In the genomic region with DNA sequence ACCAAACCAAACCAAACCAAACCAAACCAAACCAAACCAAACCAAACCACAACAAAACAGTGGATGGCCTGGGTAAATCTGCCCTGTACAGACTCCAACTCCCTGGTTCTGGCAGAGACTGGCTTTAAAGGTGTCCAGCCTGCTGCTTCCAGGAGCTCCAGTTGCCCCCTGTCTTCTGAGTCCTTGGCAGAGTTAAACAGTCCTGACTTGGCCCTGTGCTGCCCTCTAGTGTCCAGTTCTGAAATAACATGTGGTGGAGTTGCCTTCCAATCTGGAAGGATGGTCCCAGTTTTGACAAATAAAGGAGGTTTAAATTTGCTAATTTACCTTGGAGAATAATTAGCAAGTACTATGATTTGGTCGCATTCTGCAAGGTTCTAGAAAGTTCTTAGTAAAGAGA, we compare ENCODE assay signal across 7 mouse cellular contexts.
DNase-seq lines count a peak whose midpoint lies in the region; ATAC-seq lines count a peak whose summit lies in the region.

No protein-coding gene starts in this region.

- no peaks in the 10 kb centered on the region for H3K27me3 ChIP-seq in hindbrain, embryonic 16.5 days (replicated peaks; ENCODE audit: control insufficient read depth, insufficient read depth, low read length)
- H3K27me3 ChIP-seq in midbrain, embryonic 10.5 days (ENCODE audit: low read depth, poor library complexity, severe bottlenecking), result no peaks in the 10 kb centered on the region

- H3K9ac ChIP-seq in hindbrain, embryonic 16.5 days (ENCODE audit: low read depth, low read length), result no peak overlapping the region

- no peak overlapping the region for H3K4me2 ChIP-seq in hindbrain, embryonic 16.5 days (ENCODE audit: low read length)

- H3K9me3 ChIP-seq in hindbrain, embryonic 16.5 days (ENCODE audit: control insufficient read depth, low read length), result no peaks in the 10 kb centered on the region
- H3K9me3 ChIP-seq in midbrain, embryonic 10.5 days (replicated peaks), result no peaks in the 10 kb centered on the region

- H3K36me3 ChIP-seq in hindbrain, embryonic 16.5 days (ENCODE audit: control insufficient read depth, insufficient read depth, low read length), result no peaks in the 10 kb centered on the region
- H3K36me3 ChIP-seq in midbrain, embryonic 10.5 days, result no peaks in the 10 kb centered on the region

- 6% methylated on average over 1 of the region's 1 CpGs for WGBS in hindbrain, embryonic 16.5 days
- 3% methylated on average over 1 of the region's 1 CpGs for WGBS in midbrain, embryonic 10.5 days

- DNase-seq in R1 (ENCODE audit: low read depth, low spot score), result peak; percentile 73
- peak; percentile 74 for DNase-seq in cerebellum, adult 9-11 months
- DNase-seq in frontal cortex, postnatal 14 days (ENCODE audit: low spot score in 2 of 2), result peak; percentile 55 to 87
- peak; percentile 63 to 75 for DNase-seq in layer of hippocampus, postnatal 36 days
- DNase-seq in midbrain, embryonic 10.5 days (ENCODE audit: low spot score), result peak; percentile 69
- peak; percentile 92 for DNase-seq in right cerebral cortex, postnatal 4 days

- no peak overlapping the region for H3K27ac ChIP-seq in hindbrain, embryonic 16.5 days (ENCODE audit: low read depth, low read length)
- H3K27ac ChIP-seq in midbrain, embryonic 10.5 days (replicated peaks), result no peak overlapping the region

- ATAC-seq in hindbrain, embryonic 16.5 days, result peak; percentile 70

- no peak overlapping the region for H3K4me3 ChIP-seq in hindbrain, embryonic 16.5 days (ENCODE audit: low read length)
- no peak overlapping the region for H3K4me3 ChIP-seq in midbrain, embryonic 10.5 days

- peaks cover 6% of the 10 kb centered on the region for H3K4me1 ChIP-seq in hindbrain, embryonic 16.5 days (ENCODE audit: control insufficient read depth, insufficient read depth, low read depth, low read length)
- H3K4me1 ChIP-seq in midbrain, embryonic 10.5 days, result peaks cover 5% of the 10 kb centered on the region; the same call in 1 of the 2 replicates
